Mouse (Mus musculus): ENCODE results near the gene Ddx23. TPM values are rescaled to one million over a fixed set of nuclear protein-coding genes. Genes with fewer than 3 reads are reported as not detected.
A peak's percentile ranks its signal among the peaks of the same experiment; 100 is the strongest.

The Ddx23 gene
- polyA plus RNA-seq, 1 experiment from 2014 or later, result 24.0 TPM

- H3K27me3 ChIP-seq (ENCODE audit: control insufficient read depth, insufficient read depth, low read depth, low read length), result no peaks in the 10 kb centered on the region
- peak overlapping the region; percentile 92 for H3K9ac ChIP-seq (ENCODE audit: low read length)
- peak overlapping the region; percentile 86 for H3K4me2 ChIP-seq (ENCODE audit: low read depth, low read length)
- no peak; the same call in 1 of the 2 replicates for ATAC-seq (ENCODE audit: low read depth)
- H3K27ac ChIP-seq (ENCODE audit: low read length), result peak overlapping the region; percentile 97
- WGBS, result 8% methylated on average over 9 of the region's 10 CpGs
- peak overlapping the region; percentile 90 for H3K4me3 ChIP-seq (ENCODE audit: low read length)
- no peaks in the 10 kb centered on the region for H3K9me3 ChIP-seq (ENCODE audit: control insufficient read depth, low read length)
- peaks cover 19% of the 10 kb centered on the region for H3K36me3 ChIP-seq (ENCODE audit: control insufficient read depth, insufficient read depth, low read length)
- peaks cover 29% of the 10 kb centered on the region for H3K4me1 ChIP-seq (replicated peaks; ENCODE audit: control insufficient read depth, insufficient read depth, low read length)
Measured at GRCm38 (mm10) chr15:98608058-98608783, 54.5 kb downstream of the Ddx23 start.

GRCm38 (mm10) chr15:98607557-98607956 lies 55.1 kb downstream of the Ddx23 start:
- Histone ChIP-seq H3K27me3 (ENCODE audit: control insufficient read depth, insufficient read depth, low read depth, low read length) (no peaks in the 10 kb centered on the region), H3K9me3 (ENCODE audit: control insufficient read depth, low read length) (no peaks in the 10 kb centered on the region), H3K9ac (ENCODE audit: low read length) (peak overlapping the region; percentile 92), H3K4me3 (ENCODE audit: low read length) (peak overlapping the region; percentile 90), H3K4me1 (replicated peaks; ENCODE audit: control insufficient read depth, insufficient read depth, low read length) (peaks cover 35% of the 10 kb centered on the region), H3K36me3 (ENCODE audit: control insufficient read depth, insufficient read depth, low read length) (peaks cover 19% of the 10 kb centered on the region), H3K27ac (ENCODE audit: low read length) (peak overlapping the region; percentile 97), H3K4me2 (ENCODE audit: low read depth, low read length) (peak overlapping the region; percentile 86)
- ATAC-seq (ENCODE audit: low read depth), result peak; percentile 41
- 5% methylated on average over 4 of the region's 4 CpGs for WGBS

- Histone ChIP-seq H3K4me3 (ENCODE audit: low read length) (peak overlapping the region; percentile 90), H3K27ac (ENCODE audit: low read length) (peak overlapping the region; percentile 62), H3K27me3 (ENCODE audit: control insufficient read depth, insufficient read depth, low read depth, low read length) (no peaks in the 10 kb centered on the region), H3K4me1 (replicated peaks; ENCODE audit: control insufficient read depth, insufficient read depth, low read length) (peaks cover 38% of the 10 kb centered on the region), H3K36me3 (ENCODE audit: control insufficient read depth, insufficient read depth, low read length) (peaks cover 19% of the 10 kb centered on the region), H3K9ac (ENCODE audit: low read length) (peak overlapping the region; percentile 44), H3K9me3 (ENCODE audit: control insufficient read depth, low read length) (no peaks in the 10 kb centered on the region), H3K4me2 (ENCODE audit: low read depth, low read length) (peak overlapping the region; percentile 86)
- ATAC-seq (ENCODE audit: low read depth), result no peak
- WGBS, result 64% methylated on average over 9 of the region's 9 CpGs
Measured at GRCm38 (mm10) chr15:98606739-98607138, 56.0 kb downstream of the Ddx23 start.

- peaks cover 38% of the 10 kb centered on the region for H3K4me1 ChIP-seq (replicated peaks; ENCODE audit: control insufficient read depth, insufficient read depth, low read length)
- 65% methylated on average over 12 of the region's 12 CpGs for WGBS
- 0 out of 2 replicates have a peak overlapping the region, but pooled peaks have one; percentile 32 for H3K9ac ChIP-seq (ENCODE audit: low read length)
- no peak overlapping the region; the same call in 1 of the 2 replicates for H3K4me2 ChIP-seq (ENCODE audit: low read depth, low read length)
- no peak overlapping the region for H3K4me3 ChIP-seq (ENCODE audit: low read length)
- ATAC-seq (ENCODE audit: low read depth), result no peak
- peaks cover 23% of the 10 kb centered on the region for H3K36me3 ChIP-seq (ENCODE audit: control insufficient read depth, insufficient read depth, low read length)
- H3K27ac ChIP-seq (ENCODE audit: low read length), result peak overlapping the region; percentile 14; the same call in 1 of the 2 replicates
- no peaks in the 10 kb centered on the region for H3K9me3 ChIP-seq (ENCODE audit: control insufficient read depth, low read length)
- H3K27me3 ChIP-seq (ENCODE audit: control insufficient read depth, insufficient read depth, low read depth, low read length), result no peaks in the 10 kb centered on the region
Measured at GRCm38 (mm10) chr15:98606051-98606536, 56.6 kb downstream of the Ddx23 start.

GRCm38 (mm10) chr15:98604041-98604575 lies 58.6 kb downstream of the Ddx23 start:
- H3K36me3 ChIP-seq (ENCODE audit: control insufficient read depth, insufficient read depth, low read length), result peaks cover 23% of the 10 kb centered on the region
- no peak overlapping the region for H3K4me2 ChIP-seq (ENCODE audit: low read depth, low read length)
- no peak overlapping the region for H3K27ac ChIP-seq (ENCODE audit: low read length)
- no peak for ATAC-seq (ENCODE audit: low read depth)
- 91% methylated on average over 24 of the region's 24 CpGs for WGBS
- H3K9me3 ChIP-seq (ENCODE audit: control insufficient read depth, low read length), result no peaks in the 10 kb centered on the region
- H3K27me3 ChIP-seq (ENCODE audit: control insufficient read depth, insufficient read depth, low read depth, low read length), result no peaks in the 10 kb centered on the region
- no peak overlapping the region for H3K4me3 ChIP-seq (ENCODE audit: low read length)
- H3K9ac ChIP-seq (ENCODE audit: low read length), result no peak overlapping the region
- peaks cover 38% of the 10 kb centered on the region for H3K4me1 ChIP-seq (replicated peaks; ENCODE audit: control insufficient read depth, insufficient read depth, low read length)

- Histone ChIP-seq H3K9me3 (ENCODE audit: control insufficient read depth, low read length) (no peaks in the 10 kb centered on the region), H3K4me1 (replicated peaks; ENCODE audit: control insufficient read depth, insufficient read depth, low read length) (peaks cover 34% of the 10 kb centered on the region), H3K4me2 (ENCODE audit: low read depth, low read length) (peak overlapping the region; percentile 28), H3K9ac (ENCODE audit: low read length) (peak overlapping the region; percentile 0), H3K4me3 (ENCODE audit: low read length) (peak overlapping the region; percentile 10; the same call in 1 of the 2 replicates), H3K27me3 (ENCODE audit: control insufficient read depth, insufficient read depth, low read depth, low read length) (no peaks in the 10 kb centered on the region), H3K36me3 (ENCODE audit: control insufficient read depth, insufficient read depth, low read length) (peaks cover 26% of the 10 kb centered on the region), H3K27ac (ENCODE audit: low read length) (peak overlapping the region; percentile 50)
- WGBS, result 30% methylated on average over 4 of the region's 4 CpGs
- ATAC-seq (ENCODE audit: low read depth), result no peak
Measured at GRCm38 (mm10) chr15:98602921-98603458, 59.7 kb downstream of the Ddx23 start.

- Histone ChIP-seq H3K27me3 (ENCODE audit: control insufficient read depth, insufficient read depth, low read depth, low read length) (no peaks in the 10 kb centered on the region), H3K27ac (ENCODE audit: low read length) (no peak overlapping the region; the same call in 1 of the 2 replicates), H3K4me2 (ENCODE audit: low read depth, low read length) (peak overlapping the region; percentile 28), H3K36me3 (ENCODE audit: control insufficient read depth, insufficient read depth, low read length) (peaks cover 33% of the 10 kb centered on the region), H3K9ac (ENCODE audit: low read length) (peak overlapping the region; percentile 14), H3K9me3 (ENCODE audit: control insufficient read depth, low read length) (no peaks in the 10 kb centered on the region), H3K4me3 (ENCODE audit: low read length) (peak overlapping the region; percentile 10; the same call in 1 of the 2 replicates), H3K4me1 (replicated peaks; ENCODE audit: control insufficient read depth, insufficient read depth, low read length) (peaks cover 27% of the 10 kb centered on the region)
- peak; percentile 42; the same call in 1 of the 2 replicates for ATAC-seq (ENCODE audit: low read depth)
- 49% methylated on average over 13 of the region's 13 CpGs for WGBS
Measured at GRCm38 (mm10) chr15:98602191-98602881, 60.4 kb downstream of the Ddx23 start.

- no peak for ATAC-seq (ENCODE audit: low read depth)
- no peaks in the 10 kb centered on the region for H3K27me3 ChIP-seq (ENCODE audit: control insufficient read depth, insufficient read depth, low read depth, low read length)
- H3K9ac ChIP-seq (ENCODE audit: low read length), result peak overlapping the region; percentile 14; the same call in 1 of the 2 replicates
- H3K36me3 ChIP-seq (ENCODE audit: control insufficient read depth, insufficient read depth, low read length), result peaks cover 38% of the 10 kb centered on the region
- peaks cover 22% of the 10 kb centered on the region for H3K4me1 ChIP-seq (replicated peaks; ENCODE audit: control insufficient read depth, insufficient read depth, low read length)
- no peak overlapping the region for H3K27ac ChIP-seq (ENCODE audit: low read length)
- H3K9me3 ChIP-seq (ENCODE audit: control insufficient read depth, low read length), result no peaks in the 10 kb centered on the region
- H3K4me2 ChIP-seq (ENCODE audit: low read depth, low read length), result peak overlapping the region; percentile 28; the same call in 1 of the 2 replicates
- H3K4me3 ChIP-seq (ENCODE audit: low read length), result no peak overlapping the region
- 66% methylated on average over 7 of the region's 7 CpGs for WGBS
Measured at GRCm38 (mm10) chr15:98601832-98602190, 60.9 kb downstream of the Ddx23 start.
